Mouse (Mus musculus) forebrain, postnatal 0 days (tissue): Measurements from ENCODE around the gene Add2. TPM values are rescaled to one million over a fixed set of nuclear protein-coding genes. Genes with fewer than 3 reads are reported as not detected.

Experiments
- ATAC-seq: fragments of 200-750 bp; cut with Nextera tagmentation; 2 replicates; pipeline ENCODE4 v1.8.0; 2017; ENCODE audit warnings: mild to moderate bottlenecking, moderate library complexity
- DNase-seq: peaks from one replicate; pipeline ENCODE4 v3.0.0-alpha.2; 2015
- H3K27ac ChIP-seq: fragments of 300-500 bp; sonication (generic); 2 replicates; pipeline ENCODE4 v1.5.1; 2014; ENCODE audit warnings: low read depth, mild to moderate bottlenecking, antibody characterized with exemption, low read length, moderate library complexity, mixed read lengths
- H3K27me3 ChIP-seq: fragments of 300-500 bp; sonication (generic); 2 replicates; pipeline ENCODE4 v1.6.1; 2014; ENCODE audit warnings: mild to moderate bottlenecking, low read length, mixed read lengths; ENCODE audit not compliant: insufficient read depth
- H3K36me3 ChIP-seq: fragments of 300-500 bp; sonication (generic); 2 replicates; pipeline ENCODE4 v1.6.1; 2014; ENCODE audit warnings: mild to moderate bottlenecking, moderate library complexity; ENCODE audit not compliant: insufficient read depth
- H3K4me1 ChIP-seq: fragments of 300-500 bp; sonication (generic); 2 replicates; pipeline ENCODE4 v1.6.1; 2014; ENCODE audit warnings: antibody characterized with exemption; ENCODE audit not compliant: insufficient read depth
- H3K4me2 ChIP-seq: fragments of 300-500 bp; sonication (generic); 2 replicates; pipeline ENCODE4 v1.6.1; 2014; ENCODE audit warnings: low read depth, mild to moderate bottlenecking, moderate library complexity
- H3K4me3 ChIP-seq: fragments of 300-500 bp; sonication (generic); 2 replicates; pipeline ENCODE4 v1.5.1; 2014; ENCODE audit warnings: low read depth, low read length, mixed read lengths
- H3K9ac ChIP-seq: fragments of 300-500 bp; sonication (generic); 2 replicates; pipeline ENCODE4 v1.6.1; 2014; ENCODE audit warnings: mild to moderate bottlenecking
- H3K9me3 ChIP-seq: fragments of 300-500 bp; sonication (generic); 2 replicates; pipeline ENCODE4 v1.6.1; 2016; ENCODE audit warnings: low read length
- CTCF ChIP-seq: sonication (generic); IDR thresholded peaks from 2 replicates; pipeline ENCODE4 v1.5.1; 2016; ENCODE audit warnings: antibody characterized with exemption, control low read depth, low read depth
- WGBS: fragments of 180-500 bp; shearing (Covaris S2); extraction: QIAGEN DNeasy Blood & Tissue Kit; methylation state at CpG from one replicate; pipeline ENCODE4 v1.1.7; 2014; 5-methylcytosine and 5-hydroxymethylcytosine counted together
- polyA plus RNA-seq: library from polyadenylated mRNA; unstranded; fragments of >200 nt; fragmentation: Nextera tagmentation; extraction: Ambion mirVana; gene quantifications from 2 replicates; pipeline ENCODE4 v1.2.1, GENCODE M21; 2015
- total RNA-seq: library from RNA; depleted of rRNA; stranded (reverse); fragments of >200 nt; gene quantifications from 2 replicates; pipeline ENCODE4 v1.2.3, GENCODE M21; 2014

Add2 gene
- total and polyA plus RNA-seq, 2 experiments from 2014 or later = 186 to 267 TPM

GRCm38 (mm10) chr6:86077880-86078279 lies 49.4 kb downstream of the Add2 start:
- H3K9ac ChIP-seq = no peak overlapping the region
- DNase-seq (no peak), ATAC-seq (no peak)
- no peak overlapping the region for H3K4me2 ChIP-seq
- no peak for TF ChIP-seq CTCF
- WGBS = 75% methylated on average over 5 of the region's 5 CpGs
- no peaks in the 10 kb centered on the region for H3K27me3 ChIP-seq
- no peak overlapping the region for H3K27ac ChIP-seq
- no peaks in the 10 kb centered on the region for H3K9me3 ChIP-seq
- H3K36me3 ChIP-seq = peaks cover 6% of the 10 kb centered on the region; the same call in 1 of the 2 replicates
- 0 out of 2 replicates have a peak, but pooled peaks cover 7% of the 10 kb centered on the region for H3K4me1 ChIP-seq
- H3K4me3 ChIP-seq = no peak overlapping the region

- no peak for ATAC-seq
Measured at GRCm38 (mm10) chr6:86078361-86079010, 50.0 kb downstream of the Add2 start.

DNA sequence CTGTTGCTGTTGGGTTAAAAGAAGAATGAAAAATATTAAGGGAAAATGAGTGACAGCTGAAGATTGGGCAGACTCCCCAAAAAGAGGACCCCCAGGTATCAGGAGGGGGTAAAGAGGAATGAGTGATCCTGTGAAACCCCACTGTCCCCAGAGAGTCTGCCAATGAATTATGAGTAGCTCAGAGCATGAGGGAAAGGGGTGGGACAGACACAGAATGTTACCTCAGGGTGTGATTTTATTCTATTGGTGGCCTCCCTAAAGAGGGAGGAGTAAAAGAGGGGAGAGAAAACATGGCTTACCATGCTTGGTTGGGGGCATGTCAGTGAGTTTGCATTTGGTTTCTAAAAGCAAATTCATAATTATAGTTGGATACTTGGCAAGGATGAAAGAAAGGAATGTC lies 50.8 kb downstream of the Add2 start:
- H3K27ac ChIP-seq = no peak overlapping the region
- no peak overlapping the region for H3K9ac ChIP-seq
- TF ChIP-seq CTCF = no peak
- no peak for ATAC-seq
- no peak for DNase-seq
- peaks cover 20% of the 10 kb centered on the region for H3K36me3 ChIP-seq
- H3K4me3 ChIP-seq = no peak overlapping the region
- no peaks in the 10 kb centered on the region for H3K27me3 ChIP-seq
- H3K4me1 ChIP-seq = 0 out of 2 replicates have a peak, but pooled peaks cover 7% of the 10 kb centered on the region
- H3K9me3 ChIP-seq = no peaks in the 10 kb centered on the region
- H3K4me2 ChIP-seq = no peak overlapping the region

More at GRCm38 (mm10) chr6:86078361-86079010, 50.0 kb downstream of the Add2 start:
- TF ChIP-seq CTCF = no peak
- no peak overlapping the region for H3K9ac ChIP-seq
- H3K4me1 ChIP-seq = 0 out of 2 replicates have a peak, but pooled peaks cover 7% of the 10 kb centered on the region
- H3K27me3 ChIP-seq = no peaks in the 10 kb centered on the region
- no peak overlapping the region for H3K4me3 ChIP-seq
- no peak overlapping the region for H3K4me2 ChIP-seq
- peaks cover 12% of the 10 kb centered on the region for H3K36me3 ChIP-seq
- no peaks in the 10 kb centered on the region for H3K9me3 ChIP-seq
- DNase-seq = no peak
- 90% methylated on average over 1 of the region's 1 CpGs for WGBS
- H3K27ac ChIP-seq = no peak overlapping the region

GRCm38 (mm10) chr6:86085518-86085917 lies 57.0 kb downstream of the Add2 start:
- Histone ChIP-seq H3K4me1 (peaks cover 11% of the 10 kb centered on the region; the same call in 1 of the 2 replicates), H3K27me3 (no peaks in the 10 kb centered on the region), H3K4me2 (no peak overlapping the region), H3K36me3 (peaks cover 39% of the 10 kb centered on the region), H3K27ac (no peak overlapping the region), H3K9me3 (no peaks in the 10 kb centered on the region), H3K4me3 (no peak overlapping the region), H3K9ac (no peak overlapping the region)
- 70% methylated on average over 6 of the region's 6 CpGs for WGBS
- TF ChIP-seq CTCF = peak; percentile 72
- peak; percentile 41 for DNase-seq
- ATAC-seq = no peak

DNA sequence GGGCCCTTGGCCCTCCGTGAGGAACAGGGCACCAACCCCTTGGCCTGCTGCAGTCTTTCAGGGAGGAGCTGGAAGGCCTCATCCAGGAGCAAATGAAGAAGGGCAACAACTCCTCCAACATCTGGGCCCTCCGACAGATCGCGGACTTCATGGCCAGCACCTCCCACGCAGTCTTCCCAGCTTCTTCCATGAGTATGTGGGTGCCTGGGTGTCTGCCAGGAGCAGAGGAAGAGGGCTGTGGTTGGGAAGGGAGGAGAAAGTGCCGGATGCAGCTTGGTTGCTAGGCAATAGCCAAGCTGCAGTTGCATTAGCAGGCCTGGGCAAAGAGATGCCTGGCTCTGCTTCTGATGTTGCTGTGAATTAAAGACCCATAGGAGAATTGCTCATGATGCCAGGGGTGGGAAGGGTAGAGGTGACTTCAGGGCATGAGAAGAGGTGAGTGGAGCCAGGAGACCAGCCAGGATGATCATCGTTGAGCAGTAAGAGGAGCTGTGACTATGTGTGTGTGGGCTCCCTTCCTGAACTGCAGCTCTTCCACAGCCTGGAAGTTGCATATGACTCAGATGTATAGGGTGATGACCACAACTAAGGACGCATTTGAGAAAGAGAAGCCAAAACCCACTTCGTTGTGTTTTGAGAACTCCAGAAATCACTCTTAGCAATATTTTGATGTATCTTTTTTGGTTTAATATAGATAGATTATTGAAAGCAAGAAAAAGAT lies 58.5 kb downstream of the Add2 start:
- ATAC-seq = peak; percentile 77
- H3K36me3 ChIP-seq = peaks cover 41% of the 10 kb centered on the region
- no peak overlapping the region for H3K9ac ChIP-seq
- peak overlapping the region; percentile 73 for H3K27ac ChIP-seq
- no peaks in the 10 kb centered on the region for H3K9me3 ChIP-seq
- DNase-seq = peak; percentile 65
- TF ChIP-seq CTCF = no peak
- no peak overlapping the region for H3K4me3 ChIP-seq
- H3K4me1 ChIP-seq = peaks cover 11% of the 10 kb centered on the region; the same call in 1 of the 2 replicates
- 58% methylated on average over 9 of the region's 9 CpGs for WGBS
- H3K27me3 ChIP-seq = no peaks in the 10 kb centered on the region
- H3K4me2 ChIP-seq = no peak overlapping the region

DNA sequence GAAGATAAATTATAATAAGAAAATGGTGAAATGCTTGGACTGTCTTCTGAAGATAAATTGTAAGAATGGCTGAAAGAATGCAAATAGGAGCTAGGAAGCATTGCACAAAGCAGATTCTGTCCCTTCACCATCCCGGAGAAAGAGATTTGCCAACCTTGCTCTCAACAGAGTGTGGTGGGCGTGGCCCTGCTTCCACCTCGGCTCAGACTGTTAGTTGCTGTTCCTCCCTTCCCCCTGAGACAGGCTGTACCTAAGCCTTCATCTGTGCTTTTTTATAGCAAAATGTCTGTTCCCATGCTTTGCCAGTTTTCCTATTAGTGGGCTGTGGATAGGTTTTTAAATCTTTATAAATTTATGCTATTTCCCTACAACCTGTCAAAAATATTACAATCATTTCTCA lies 59.3 kb downstream of the Add2 start:
- Histone ChIP-seq H3K4me3 (no peak overlapping the region), H3K9me3 (no peaks in the 10 kb centered on the region), H3K36me3 (peaks cover 46% of the 10 kb centered on the region), H3K27ac (peak overlapping the region; percentile 73; the same call in 1 of the 2 replicates), H3K27me3 (no peaks in the 10 kb centered on the region), H3K4me1 (peaks cover 11% of the 10 kb centered on the region; the same call in 1 of the 2 replicates), H3K4me2 (no peak overlapping the region), H3K9ac (no peak overlapping the region)
- WGBS = 33% methylated on average over 3 of the region's 3 CpGs
- DNase-seq = peak; percentile 25
- ATAC-seq = no peak; the same call in 1 of the 2 replicates
- TF ChIP-seq CTCF = no peak
